Mouse (Mus musculus): ENCODE data around the gene Sf3a2. TPM values are rescaled to one million over a fixed set of nuclear protein-coding genes. Genes with fewer than 3 reads are reported as not detected.
A peak's percentile ranks its signal among the peaks of the same experiment; 100 is the strongest.

Sf3a2 gene
- 62.3 and 63.0 TPM in 2 replicates for polyA plus RNA-seq (2015; fragmentation: Nextera tagmentation; extraction: Ambion mirVana)

DNA sequence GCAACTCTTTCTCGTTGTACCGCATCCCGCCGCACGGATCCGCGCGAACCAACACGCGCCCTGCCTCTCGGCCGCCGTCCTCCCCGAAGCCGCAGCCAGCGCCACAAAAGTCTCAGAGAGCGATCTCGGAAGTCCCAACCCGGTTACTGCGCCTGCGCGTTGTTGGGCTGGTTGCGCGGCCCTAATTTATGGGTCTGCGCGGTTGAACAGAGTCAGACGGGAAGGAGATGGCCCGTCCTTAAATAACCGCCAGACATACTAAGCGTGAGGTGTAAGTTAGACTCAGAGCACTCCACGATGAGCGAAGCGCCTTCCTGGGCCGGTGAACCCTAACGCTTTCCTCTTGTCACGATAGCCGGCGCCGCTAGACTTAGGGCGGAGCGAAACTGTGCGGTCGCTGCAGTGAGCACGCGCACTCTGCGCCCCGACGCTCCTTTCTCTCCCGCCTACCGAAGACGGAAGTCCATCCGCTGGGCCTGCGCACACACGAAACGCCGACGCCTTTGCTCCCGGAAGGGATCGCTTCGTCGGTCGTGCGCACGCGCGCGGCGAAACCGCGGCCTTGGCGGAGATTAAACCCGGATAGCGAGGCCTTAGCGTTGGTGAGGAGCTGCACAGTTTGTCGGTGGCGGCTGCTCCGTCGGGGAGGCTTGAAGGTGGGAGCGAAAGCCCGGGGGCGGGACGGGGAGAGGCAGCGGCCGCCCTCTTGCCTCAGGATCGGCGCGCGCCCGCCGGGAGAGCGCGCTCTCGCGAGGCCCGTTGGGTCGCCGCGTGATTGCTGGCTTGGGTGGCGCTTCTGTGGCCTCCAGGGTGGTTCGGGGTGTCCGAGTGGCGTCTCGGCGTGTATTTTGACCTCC lies at the start of gene Sf3a2, which contains the start of gene Plekhj1:
TSS of gene Sf3a2 (plus strand) at position 49 of the 857 bp plus-strand sequence.
TSS of gene Plekhj1 (minus strand) at position 477 of the 857 bp plus-strand sequence.
- H3K27ac ChIP-seq (ENCODE audit: low read length) = peak within 1 kb of the TSS; percentile 98
- H3K36me3 ChIP-seq (ENCODE audit: control insufficient read depth, insufficient read depth, low read length) = peaks cover 19% of the 10 kb centered on the region
- WGBS = under 1% methylated on average over 104 of the region's 104 CpGs
- H3K4me1 ChIP-seq (ENCODE audit: control insufficient read depth, insufficient read depth, low read length) = peaks cover 23% of the 10 kb centered on the region
- ATAC-seq = peak; percentile 95
- H3K4me2 ChIP-seq (ENCODE audit: low read depth, low read length) = peak within 1 kb of the TSS; percentile 90
- H3K9ac ChIP-seq (ENCODE audit: low read depth, low read length) = peak within 1 kb of the TSS; percentile 96
- no peaks in the 10 kb centered on the region for H3K9me3 ChIP-seq (ENCODE audit: control insufficient read depth, low read length)
- no peaks in the 10 kb centered on the region for H3K27me3 ChIP-seq (replicated peaks; ENCODE audit: control insufficient read depth, insufficient read depth, low read length)
- peak within 1 kb of the TSS; percentile 96 for H3K4me3 ChIP-seq (ENCODE audit: low read length)

GRCm38 (mm10) chr10:80748609-80749008 lies 49.4 kb upstream of the Sf3a2 start:
- ATAC-seq = no peak
- WGBS = 10% methylated on average over 6 of the region's 6 CpGs
- H3K36me3 ChIP-seq (ENCODE audit: control insufficient read depth, insufficient read depth, low read length) = no peaks in the 10 kb centered on the region

GRCm38 (mm10) chr10:80751188-80751832 lies 46.7 kb upstream of the Sf3a2 start:
- H3K9me3 ChIP-seq (ENCODE audit: control insufficient read depth, low read length) = no peaks in the 10 kb centered on the region
- peak overlapping the region; percentile 57 for H3K4me2 ChIP-seq (ENCODE audit: low read depth, low read length)
- WGBS = 5% methylated on average over 16 of the region's 16 CpGs
- ATAC-seq = peak; percentile 19; the same call in 1 of the 2 replicates
- H3K36me3 ChIP-seq (ENCODE audit: control insufficient read depth, insufficient read depth, low read length) = no peaks in the 10 kb centered on the region
- peak overlapping the region; percentile 20 for H3K9ac ChIP-seq (ENCODE audit: low read depth, low read length)
- peaks cover 18% of the 10 kb centered on the region for H3K4me1 ChIP-seq (ENCODE audit: control insufficient read depth, insufficient read depth, low read length)
- peak overlapping the region; percentile 86 for H3K27ac ChIP-seq (ENCODE audit: low read length)
- no peaks in the 10 kb centered on the region for H3K27me3 ChIP-seq (replicated peaks; ENCODE audit: control insufficient read depth, insufficient read depth, low read length)
- peak overlapping the region; percentile 41 for H3K4me3 ChIP-seq (ENCODE audit: low read length)

More at GRCm38 (mm10) chr10:80748609-80749008, 49.4 kb upstream of the Sf3a2 start:
- peaks cover 17% of the 10 kb centered on the region for H3K4me1 ChIP-seq (ENCODE audit: control insufficient read depth, insufficient read depth, low read length)
- no peak overlapping the region for H3K9ac ChIP-seq (ENCODE audit: low read depth, low read length)
- H3K4me2 ChIP-seq (ENCODE audit: low read depth, low read length) = no peak overlapping the region
- no peaks in the 10 kb centered on the region for H3K27me3 ChIP-seq (replicated peaks; ENCODE audit: control insufficient read depth, insufficient read depth, low read length)
- no peak overlapping the region for H3K4me3 ChIP-seq (ENCODE audit: low read length)
- no peaks in the 10 kb centered on the region for H3K9me3 ChIP-seq (ENCODE audit: control insufficient read depth, low read length)
- H3K27ac ChIP-seq (ENCODE audit: low read length) = no peak overlapping the region

DNA sequence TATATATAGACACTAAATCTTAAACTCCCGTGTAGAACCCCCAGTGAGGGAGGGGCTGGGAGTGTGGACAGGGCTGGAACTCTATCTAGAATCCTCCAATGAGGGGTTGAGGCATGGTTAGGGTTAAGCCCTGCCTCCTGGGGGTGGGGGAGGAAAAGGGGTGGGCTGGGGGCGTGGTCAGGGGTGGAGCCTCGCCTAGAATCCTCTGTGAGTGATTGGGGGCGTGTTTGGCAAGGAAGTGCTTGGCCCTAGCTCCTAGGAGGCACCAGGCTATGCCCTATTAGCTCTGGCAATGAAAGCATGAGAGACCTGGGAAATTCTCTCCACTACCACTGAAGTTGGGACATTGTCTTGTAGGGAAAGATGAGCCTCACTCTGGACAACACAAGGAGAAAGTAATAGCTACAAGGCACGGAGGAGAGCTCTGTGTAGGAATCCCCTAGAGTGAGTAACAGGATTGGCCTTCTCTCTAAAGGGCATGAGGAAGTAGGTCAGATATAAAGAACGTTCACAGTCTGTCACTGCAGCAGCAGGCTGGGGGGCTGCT lies 45.8 kb upstream of the Sf3a2 start:
- Histone ChIP-seq H3K4me1 (ENCODE audit: control insufficient read depth, insufficient read depth, low read length) (peaks cover 27% of the 10 kb centered on the region), H3K4me2 (ENCODE audit: low read depth, low read length) (peak overlapping the region; percentile 57), H3K4me3 (ENCODE audit: low read length) (peak overlapping the region; percentile 41), H3K36me3 (ENCODE audit: control insufficient read depth, insufficient read depth, low read length) (no peaks in the 10 kb centered on the region), H3K27me3 (replicated peaks; ENCODE audit: control insufficient read depth, insufficient read depth, low read length) (no peaks in the 10 kb centered on the region), H3K27ac (ENCODE audit: low read length) (peak overlapping the region; percentile 87), H3K9me3 (ENCODE audit: control insufficient read depth, low read length) (no peaks in the 10 kb centered on the region), H3K9ac (ENCODE audit: low read depth, low read length) (peak overlapping the region; percentile 20)
- WGBS = 3% methylated on average over 6 of the region's 6 CpGs
- peak; percentile 72 for ATAC-seq

DNA sequence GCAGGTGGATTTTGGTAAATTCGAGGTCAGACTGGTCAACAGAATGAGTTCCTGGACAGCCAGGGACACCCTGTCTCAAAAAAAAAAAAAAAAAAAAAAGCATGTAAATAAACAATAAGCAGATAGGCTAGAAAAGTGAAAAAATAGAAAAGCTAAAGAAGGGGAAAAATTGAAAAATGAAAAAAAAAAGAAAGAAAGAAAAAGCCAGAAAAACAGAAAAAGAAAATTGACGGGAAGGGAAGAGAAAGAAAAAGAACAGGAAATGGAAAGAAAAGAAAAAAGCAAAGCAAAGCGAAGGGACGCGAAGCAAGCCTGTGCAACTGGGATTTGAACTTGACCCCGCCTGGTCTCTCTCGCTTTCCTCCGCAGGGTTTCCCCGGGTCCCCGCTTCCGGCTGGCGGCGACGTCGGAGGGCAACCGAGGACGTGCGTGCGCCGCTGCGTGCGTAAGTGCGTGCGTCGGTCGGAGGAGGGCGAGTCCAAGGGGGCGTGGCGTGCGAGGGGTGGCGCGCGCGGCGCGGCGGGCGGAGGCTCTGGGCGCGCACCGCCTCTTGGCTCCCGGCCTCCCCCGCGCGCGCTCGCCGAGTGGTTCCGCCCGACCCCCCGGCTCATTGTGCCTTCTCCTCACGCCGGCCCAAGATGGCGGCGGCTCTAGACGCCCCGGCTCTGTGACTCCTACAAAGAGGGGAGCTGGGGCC lies 43.3 kb upstream of the Sf3a2 start, which contains the start of gene Dot1l:
TSS of gene Dot1l (plus strand) at position 613 of the 697 bp plus-strand sequence.
- peak within 1 kb of the TSS; percentile 84 for H3K4me2 ChIP-seq (ENCODE audit: low read depth, low read length)
- H3K36me3 ChIP-seq (ENCODE audit: control insufficient read depth, insufficient read depth, low read length) = no peaks in the 10 kb centered on the region
- peaks cover 44% of the 10 kb centered on the region for H3K4me1 ChIP-seq (ENCODE audit: control insufficient read depth, insufficient read depth, low read length)
- H3K4me3 ChIP-seq (ENCODE audit: low read length) = peak within 1 kb of the TSS; percentile 93
- peak within 1 kb of the TSS; percentile 90 for H3K9ac ChIP-seq (ENCODE audit: low read depth, low read length)
- WGBS = 1% methylated on average over 55 of the region's 57 CpGs
- no peaks in the 10 kb centered on the region for H3K27me3 ChIP-seq (replicated peaks; ENCODE audit: control insufficient read depth, insufficient read depth, low read length)
- peak within 1 kb of the TSS; percentile 79 for H3K27ac ChIP-seq (ENCODE audit: low read length)
- ATAC-seq = peak; percentile 87
- H3K9me3 ChIP-seq (ENCODE audit: control insufficient read depth, low read length) = no peaks in the 10 kb centered on the region

GRCm38 (mm10) chr10:80755291-80756015 lies 42.5 kb upstream of the Sf3a2 start:
- peak; percentile 45 for ATAC-seq
- H3K9me3 ChIP-seq (ENCODE audit: control insufficient read depth, low read length) = no peaks in the 10 kb centered on the region
- peak overlapping the region; percentile 84 for H3K4me2 ChIP-seq (ENCODE audit: low read depth, low read length)
- H3K36me3 ChIP-seq (ENCODE audit: control insufficient read depth, insufficient read depth, low read length) = no peaks in the 10 kb centered on the region
- H3K4me3 ChIP-seq (ENCODE audit: low read length) = peak overlapping the region; percentile 93
- H3K27me3 ChIP-seq (replicated peaks; ENCODE audit: control insufficient read depth, insufficient read depth, low read length) = no peaks in the 10 kb centered on the region
- H3K9ac ChIP-seq (ENCODE audit: low read depth, low read length) = peak overlapping the region; percentile 90
- 1% methylated on average over 71 of the region's 75 CpGs for WGBS
- peak overlapping the region; percentile 79 for H3K27ac ChIP-seq (ENCODE audit: low read length)
- H3K4me1 ChIP-seq (ENCODE audit: control insufficient read depth, insufficient read depth, low read length) = peaks cover 51% of the 10 kb centered on the region

DNA sequence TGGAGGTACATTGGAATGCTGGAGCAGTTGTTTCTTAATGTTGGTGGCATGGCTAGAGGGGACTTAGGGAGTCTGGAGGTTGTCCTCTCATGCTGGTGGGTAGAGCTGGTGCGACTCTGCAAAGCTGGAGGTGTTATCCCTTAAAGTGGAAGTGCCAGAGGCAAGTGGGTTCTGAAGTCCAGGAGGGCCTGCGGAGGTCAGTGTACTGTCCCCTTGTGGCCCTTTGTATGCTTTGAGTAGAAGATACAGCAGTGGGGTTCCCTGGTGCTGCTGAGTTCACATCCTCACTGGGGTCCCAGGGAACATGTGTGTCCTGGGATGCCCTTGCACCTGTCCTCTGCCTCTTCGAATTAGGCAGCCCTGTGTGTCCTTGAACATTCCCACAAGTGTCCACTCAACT lies 41.9 kb upstream of the Sf3a2 start:
- H3K36me3 ChIP-seq (ENCODE audit: control insufficient read depth, insufficient read depth, low read length) = no peaks in the 10 kb centered on the region
- H3K27me3 ChIP-seq (replicated peaks; ENCODE audit: control insufficient read depth, insufficient read depth, low read length) = no peaks in the 10 kb centered on the region
- H3K9ac ChIP-seq (ENCODE audit: low read depth, low read length) = peak overlapping the region; percentile 90
- peak overlapping the region; percentile 93 for H3K4me3 ChIP-seq (ENCODE audit: low read length)
- H3K27ac ChIP-seq (ENCODE audit: low read length) = no peak overlapping the region
- H3K4me1 ChIP-seq (ENCODE audit: control insufficient read depth, insufficient read depth, low read length) = peaks cover 54% of the 10 kb centered on the region
- H3K4me2 ChIP-seq (ENCODE audit: low read depth, low read length) = peak overlapping the region; percentile 84
- H3K9me3 ChIP-seq (ENCODE audit: control insufficient read depth, low read length) = no peaks in the 10 kb centered on the region
- ATAC-seq = no peak
- 19% methylated on average over 3 of the region's 3 CpGs for WGBS

DNA sequence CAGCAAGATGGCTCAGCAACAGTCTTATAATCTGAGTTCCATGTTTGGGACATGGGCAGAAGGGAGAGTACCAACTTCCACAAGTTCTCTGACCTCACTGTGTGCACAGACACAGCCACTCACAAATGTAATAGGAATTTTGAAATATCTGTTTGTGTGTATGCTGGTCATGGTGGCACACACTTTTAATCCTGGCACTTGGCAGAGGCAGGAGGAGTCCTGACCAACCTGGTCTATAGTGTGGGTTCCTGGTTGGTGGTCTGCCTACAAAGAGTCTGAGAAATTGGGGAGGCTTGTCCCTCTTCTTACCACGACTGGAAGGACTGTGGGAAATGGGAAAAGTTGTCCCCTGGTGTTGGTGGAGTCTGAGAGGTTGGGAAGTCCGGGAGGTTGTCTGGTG lies 41.5 kb upstream of the Sf3a2 start:
- Histone ChIP-seq H3K27me3 (replicated peaks; ENCODE audit: control insufficient read depth, insufficient read depth, low read length) (no peaks in the 10 kb centered on the region), H3K4me3 (ENCODE audit: low read length) (peak overlapping the region; percentile 93), H3K36me3 (ENCODE audit: control insufficient read depth, insufficient read depth, low read length) (no peaks in the 10 kb centered on the region), H3K4me1 (ENCODE audit: control insufficient read depth, insufficient read depth, low read length) (peaks cover 54% of the 10 kb centered on the region), H3K9ac (ENCODE audit: low read depth, low read length) (peak overlapping the region; percentile 90), H3K27ac (ENCODE audit: low read length) (no peak overlapping the region), H3K9me3 (ENCODE audit: control insufficient read depth, low read length) (no peaks in the 10 kb centered on the region), H3K4me2 (ENCODE audit: low read depth, low read length) (peak overlapping the region; percentile 84)
- WGBS = 50% methylated on average over 2 of the region's 2 CpGs
- ATAC-seq = no peak

All from intestine, embryonic 16.5 days (tissue).